Mouse (Mus musculus): ENCODE data around the gene Got2. TPM values are rescaled to one million over a fixed set of nuclear protein-coding genes. Genes with fewer than 3 reads are reported as not detected.

Got2 gene
- total and polyA plus RNA-seq, 2 experiments from 2014 or later = 229 to 235 TPM

GRCm38 (mm10) chr8:95886647-95887577 is 1.4 kb downstream of the Got2 start:
- Histone ChIP-seq H3K27me3 (ENCODE audit: insufficient read depth, low read length) (no peaks in the 10 kb centered on the region), H3K9ac (replicated peaks; ENCODE audit: low read length, poor library complexity, severe bottlenecking) (peak overlapping the region; percentile 84), H3K4me1 (ENCODE audit: insufficient read depth, low read length) (peaks cover 6% of the 10 kb centered on the region; the same call in 1 of the 2 replicates), H3K36me3 (ENCODE audit: insufficient read depth, low read length) (no peaks in the 10 kb centered on the region), H3K27ac (ENCODE audit: low read depth, low read length) (peak overlapping the region; percentile 82), H3K4me2 (ENCODE audit: low read depth, low read length, poor library complexity, severe bottlenecking) (peak overlapping the region; percentile 74), H3K9me3 (ENCODE audit: low read length) (no peaks in the 10 kb centered on the region), H3K4me3 (ENCODE audit: low read depth, low read length) (peak overlapping the region; percentile 79)
- no peak for TF ChIP-seq CTCF (IDR thresholded peaks at IDR 0.05)
- ATAC-seq (ENCODE audit: low FRiP score) (no peak), DNase-seq (ENCODE audit: low spot score) (no peak)
- WGBS = 73% methylated on average over 17 of the region's 17 CpGs

GRCm38 (mm10) chr8:95885966-95886365 is 2.4 kb downstream of the Got2 start:
- DNase-seq (ENCODE audit: low spot score) = no peak
- 73% methylated on average over 5 of the region's 5 CpGs for WGBS
- Histone ChIP-seq H3K27ac (ENCODE audit: low read depth, low read length) (no peak overlapping the region), H3K9me3 (ENCODE audit: low read length) (no peaks in the 10 kb centered on the region), H3K36me3 (ENCODE audit: insufficient read depth, low read length) (no peaks in the 10 kb centered on the region), H3K9ac (replicated peaks; ENCODE audit: low read length, poor library complexity, severe bottlenecking) (no peak overlapping the region), H3K4me2 (ENCODE audit: low read depth, low read length, poor library complexity, severe bottlenecking) (no peak overlapping the region), H3K4me3 (ENCODE audit: low read depth, low read length) (no peak overlapping the region), H3K27me3 (ENCODE audit: insufficient read depth, low read length) (no peaks in the 10 kb centered on the region), H3K4me1 (ENCODE audit: insufficient read depth, low read length) (peaks cover 6% of the 10 kb centered on the region; the same call in 1 of the 2 replicates)
- no peak for ATAC-seq (ENCODE audit: low FRiP score)
- TF ChIP-seq CTCF (IDR thresholded peaks at IDR 0.05) = no peak

DNA sequence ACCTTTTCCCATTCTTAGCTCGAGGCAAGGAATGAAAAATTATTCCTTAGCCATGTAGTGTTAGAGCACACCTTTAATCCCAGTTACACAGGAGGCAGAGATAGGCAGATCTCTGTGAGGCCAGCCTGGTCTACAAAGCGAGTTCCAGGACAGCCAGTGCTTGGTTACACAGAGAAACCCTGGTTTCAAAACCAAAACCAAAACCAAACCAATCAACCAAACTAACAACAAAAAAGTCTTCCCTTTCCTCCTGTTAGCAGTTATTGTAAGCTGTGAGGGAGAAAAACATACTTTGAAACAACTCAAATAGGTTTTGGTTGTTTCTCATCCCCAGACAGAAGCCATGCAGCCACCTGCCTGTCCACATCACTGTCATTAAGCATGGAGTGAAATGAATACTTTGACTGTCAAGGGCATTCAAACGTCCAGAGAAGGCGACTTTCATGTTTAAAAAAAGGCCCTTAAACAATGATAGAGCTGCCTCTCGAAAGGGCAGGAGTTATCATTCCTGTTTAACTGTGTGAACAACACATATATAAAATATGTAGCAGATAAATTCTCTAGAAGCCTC is 3.0 kb downstream of the Got2 start:
- no peak overlapping the region for H3K4me2 ChIP-seq (ENCODE audit: low read depth, low read length, poor library complexity, severe bottlenecking)
- DNase-seq (ENCODE audit: low spot score) (no peak), ATAC-seq (ENCODE audit: low FRiP score) (no peak)
- H3K27me3 ChIP-seq (ENCODE audit: insufficient read depth, low read length) = no peaks in the 10 kb centered on the region
- H3K36me3 ChIP-seq (ENCODE audit: insufficient read depth, low read length) = no peaks in the 10 kb centered on the region
- peaks cover 6% of the 10 kb centered on the region; the same call in 1 of the 2 replicates for H3K4me1 ChIP-seq (ENCODE audit: insufficient read depth, low read length)
- H3K4me3 ChIP-seq (ENCODE audit: low read depth, low read length) = no peak overlapping the region
- WGBS = 71% methylated on average over 5 of the region's 5 CpGs
- no peak overlapping the region for H3K27ac ChIP-seq (ENCODE audit: low read depth, low read length)
- H3K9me3 ChIP-seq (ENCODE audit: low read length) = no peaks in the 10 kb centered on the region
- no peak for TF ChIP-seq CTCF (IDR thresholded peaks at IDR 0.05)
- no peak overlapping the region for H3K9ac ChIP-seq (replicated peaks; ENCODE audit: low read length, poor library complexity, severe bottlenecking)

DNA sequence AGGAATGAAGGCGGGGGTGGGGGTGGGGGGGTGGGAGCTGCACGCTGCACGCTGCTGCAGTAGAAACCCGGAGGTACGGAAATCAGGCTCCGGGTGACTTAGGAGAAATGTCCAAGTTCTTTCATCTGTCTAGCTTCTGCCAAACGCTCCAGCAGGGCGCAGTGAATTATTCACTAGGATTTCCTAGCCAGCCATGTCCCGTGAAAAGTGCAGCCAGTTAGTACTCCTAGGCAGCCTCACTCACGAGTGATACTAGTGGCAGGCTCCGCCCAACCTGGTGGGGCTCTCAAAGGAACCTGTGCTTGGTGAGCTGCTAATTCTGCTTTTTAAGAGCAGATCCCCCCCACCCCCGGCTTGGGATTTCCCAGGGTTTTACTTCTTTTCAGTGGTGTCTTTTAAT is 3.9 kb downstream of the Got2 start:
- Histone ChIP-seq H3K4me3 (ENCODE audit: low read depth, low read length) (no peak overlapping the region), H3K4me2 (ENCODE audit: low read depth, low read length, poor library complexity, severe bottlenecking) (no peak overlapping the region), H3K4me1 (ENCODE audit: insufficient read depth, low read length) (peaks cover 6% of the 10 kb centered on the region; the same call in 1 of the 2 replicates), H3K36me3 (ENCODE audit: insufficient read depth, low read length) (no peaks in the 10 kb centered on the region), H3K27me3 (ENCODE audit: insufficient read depth, low read length) (no peaks in the 10 kb centered on the region), H3K9me3 (ENCODE audit: low read length) (no peaks in the 10 kb centered on the region), H3K27ac (ENCODE audit: low read depth, low read length) (no peak overlapping the region), H3K9ac (replicated peaks; ENCODE audit: low read length, poor library complexity, severe bottlenecking) (no peak overlapping the region)
- WGBS = 74% methylated on average over 12 of the region's 12 CpGs
- TF ChIP-seq CTCF (IDR thresholded peaks at IDR 0.05) = no peak
- no peak for ATAC-seq (ENCODE audit: low FRiP score)
- DNase-seq (ENCODE audit: low spot score) = no peak

GRCm38 (mm10) chr8:95882191-95882590 is 6.2 kb downstream of the Got2 start:
- WGBS = 88% methylated on average over 9 of the region's 9 CpGs
- no peaks in the 10 kb centered on the region for H3K27me3 ChIP-seq (ENCODE audit: insufficient read depth, low read length)
- DNase-seq (ENCODE audit: low spot score) = no peak
- no peaks in the 10 kb centered on the region for H3K9me3 ChIP-seq (ENCODE audit: low read length)
- no peak for TF ChIP-seq CTCF (IDR thresholded peaks at IDR 0.05)
- peaks cover 2% of the 10 kb centered on the region; the same call in 1 of the 2 replicates for H3K36me3 ChIP-seq (ENCODE audit: insufficient read depth, low read length)
- H3K4me2 ChIP-seq (ENCODE audit: low read depth, low read length, poor library complexity, severe bottlenecking) = no peak overlapping the region
- no peak overlapping the region for H3K4me3 ChIP-seq (ENCODE audit: low read depth, low read length)
- peaks cover 6% of the 10 kb centered on the region; the same call in 1 of the 2 replicates for H3K4me1 ChIP-seq (ENCODE audit: insufficient read depth, low read length)
- H3K9ac ChIP-seq (replicated peaks; ENCODE audit: low read length, poor library complexity, severe bottlenecking) = no peak overlapping the region
- no peak for ATAC-seq (ENCODE audit: low FRiP score)
- H3K27ac ChIP-seq (ENCODE audit: low read depth, low read length) = no peak overlapping the region

- Histone ChIP-seq H3K36me3 (ENCODE audit: insufficient read depth, low read length) (peaks cover 7% of the 10 kb centered on the region; the same call in 1 of the 2 replicates), H3K4me1 (ENCODE audit: insufficient read depth, low read length) (peaks cover 6% of the 10 kb centered on the region; the same call in 1 of the 2 replicates), H3K9me3 (ENCODE audit: low read length) (no peaks in the 10 kb centered on the region), H3K4me3 (ENCODE audit: low read depth, low read length) (no peak overlapping the region), H3K9ac (replicated peaks; ENCODE audit: low read length, poor library complexity, severe bottlenecking) (no peak overlapping the region), H3K4me2 (ENCODE audit: low read depth, low read length, poor library complexity, severe bottlenecking) (no peak overlapping the region), H3K27me3 (ENCODE audit: insufficient read depth, low read length) (no peaks in the 10 kb centered on the region), H3K27ac (ENCODE audit: low read depth, low read length) (no peak overlapping the region)
- WGBS = 95% methylated on average over 3 of the region's 3 CpGs
- ATAC-seq (ENCODE audit: low FRiP score) (no peak), DNase-seq (ENCODE audit: low spot score) (no peak)
- no peak for TF ChIP-seq CTCF (IDR thresholded peaks at IDR 0.05)
These were observed 6.8 kb downstream of the Got2 start for GRCm38 (mm10) chr8:95881576-95881975.

Data from midbrain, postnatal 0 days (tissue).